Comparison of ENCODE assay signal across 9 mouse cellular contexts in genomic region chr9:7602982-7603742, GRCm38 (mm10). TPM values are rescaled to one million over a fixed set of nuclear protein-coding genes. Genes with fewer than 3 reads are reported as not detected.
A peak's percentile ranks its signal among the peaks of the same experiment; 100 is the strongest.
DNase-seq lines count a peak whose midpoint lies in the region; ATAC-seq lines count a peak whose summit lies in the region.
"Had no signal": no experiment of that assay in that cellular context is flagged by ENCODE, and none has a peak within 500 bp of the region (broad histone marks: within the 10 kb centered on the region; RNA-seq: fewer than 3 reads in every experiment).

No protein-coding gene starts in this region.

- peak; percentile 78 for ATAC-seq in forebrain, embryonic 13.5 days
- ATAC-seq in erythroblast, adult 5-6 weeks (replicated peaks; ENCODE audit: low FRiP score, poor library complexity, severe bottlenecking) = no peak

- no peak overlapping the region for H3K4me2 ChIP-seq in forebrain, embryonic 13.5 days

- H3K9me3 ChIP-seq in forebrain, embryonic 13.5 days (replicated peaks) = no peaks in the 10 kb centered on the region
- H3K9me3 ChIP-seq in midbrain, embryonic 10.5 days (replicated peaks) = no peaks in the 10 kb centered on the region

- no peak overlapping the region for H3K9ac ChIP-seq in forebrain, embryonic 13.5 days

- DNase-seq in MN1 (ENCODE audit: low spot score) = peak; percentile 24
- DNase-seq in c-Kit-positive CD71-negative TER-119-negative erythroid progenitor cells, embryonic 14.5 days (ENCODE audit: low read depth) = peak; percentile 65
- DNase-seq in hindlimb bud, embryonic 11.5 days (ENCODE audit: extremely low spot score, low read depth, low spot score) = peak; percentile 44
- peak; percentile 21 for DNase-seq in left cerebral cortex, adult 11 months (ENCODE audit: low spot score)
- peak; percentile 64 for DNase-seq in midbrain, embryonic 10.5 days (ENCODE audit: low spot score)
- peak; percentile 35 to 56 for DNase-seq in right cerebral cortex, postnatal 36 days (ENCODE audit: low spot score in 2 of 2)

- no peaks in the 10 kb centered on the region for H3K27me3 ChIP-seq in forebrain, embryonic 13.5 days
- H3K27me3 ChIP-seq in midbrain, embryonic 10.5 days (ENCODE audit: low read depth, poor library complexity, severe bottlenecking) = no peaks in the 10 kb centered on the region

- no peak overlapping the region for H3K27ac ChIP-seq in forebrain, embryonic 13.5 days
- H3K27ac ChIP-seq in midbrain, embryonic 10.5 days (replicated peaks) = no peak overlapping the region
- H3K27ac ChIP-seq: macrophage had no signal

- no peaks in the 10 kb centered on the region for H3K36me3 ChIP-seq in forebrain, embryonic 13.5 days (ENCODE audit: poor library complexity, severe bottlenecking)
- no peaks in the 10 kb centered on the region for H3K36me3 ChIP-seq in midbrain, embryonic 10.5 days

- H3K4me1 ChIP-seq in forebrain, embryonic 13.5 days = no peaks in the 10 kb centered on the region
- H3K4me1 ChIP-seq in midbrain, embryonic 10.5 days = no peaks in the 10 kb centered on the region

- 6% methylated on average over 3 of the region's 3 CpGs for WGBS in forebrain, embryonic 13.5 days
- 7% methylated on average over 3 of the region's 3 CpGs for WGBS in midbrain, embryonic 10.5 days

- no peak overlapping the region for H3K4me3 ChIP-seq in forebrain, embryonic 13.5 days
- H3K4me3 ChIP-seq in midbrain, embryonic 10.5 days = no peak overlapping the region

RNA-seq across cellular contexts. Expression of gene Mmp20, which starts 24.9 kb away (rescaled TPM):
- polyA plus RNA-seq in forebrain, embryonic 13.5 days (2015; fragmentation: Nextera tagmentation; extraction: Ambion mirVana) = not detected in 2 replicates
- polyA plus RNA-seq in midbrain, embryonic 10.5 days (2016; fragmentation: Nextera tagmentation; extraction: Ambion mirVana) = not detected in 2 replicates
- total RNA-seq in erythroblast, adult 5-6 weeks (2015; ENCODE audit: low replicate concordance) = not detected in 2 replicates
- not detected in 2 replicates for total RNA-seq in erythroblast, adult 5-6 weeks (2017; ENCODE audit: low replicate concordance)
- polyA plus RNA-seq: macrophage had no signal

RNA-seq across cellular contexts. Expression of gene Mmp27, which starts 32.0 kb away (rescaled TPM):
- not detected in 2 replicates for polyA plus RNA-seq in forebrain, embryonic 13.5 days (2015; fragmentation: Nextera tagmentation; extraction: Ambion mirVana)
- polyA plus RNA-seq in midbrain, embryonic 10.5 days (2016; fragmentation: Nextera tagmentation; extraction: Ambion mirVana) = not detected in 2 replicates
- total RNA-seq in erythroblast, adult 5-6 weeks (2015; ENCODE audit: low replicate concordance) = 1.9 TPM in 1 of 2 replicates, not detected in the other
- 0.84 and 1.4 TPM in 2 replicates for total RNA-seq in erythroblast, adult 5-6 weeks (2017; ENCODE audit: low replicate concordance)

RNA-seq across cellular contexts. Expression of gene Mmp8, which starts 44.9 kb away (rescaled TPM):
- not detected in 2 replicates for polyA plus RNA-seq in forebrain, embryonic 13.5 days (2015; fragmentation: Nextera tagmentation; extraction: Ambion mirVana)
- not detected in 2 replicates for polyA plus RNA-seq in midbrain, embryonic 10.5 days (2016; fragmentation: Nextera tagmentation; extraction: Ambion mirVana)
- total RNA-seq in erythroblast, adult 5-6 weeks (2015; ENCODE audit: low replicate concordance) = 86.5 and 105 TPM in 2 replicates
- total RNA-seq in erythroblast, adult 5-6 weeks (2017; ENCODE audit: low replicate concordance) = 75.7 and 88.3 TPM in 2 replicates
